ENCODE assay signal across 12 mouse cellular contexts in genomic region chr1:165344453-165344852, GRCm38 (mm10). TPM values are rescaled to one million over a fixed set of nuclear protein-coding genes. Genes with fewer than 3 reads are reported as not detected.
A peak's percentile ranks its signal among the peaks of the same experiment; 100 is the strongest.
DNase-seq lines count a peak whose midpoint lies in the region; ATAC-seq lines count a peak whose summit lies in the region.
"Had no signal": no experiment of that assay in that cellular context is flagged by ENCODE, and none has a peak within 500 bp of the region (broad histone marks: within the 10 kb centered on the region; RNA-seq: fewer than 3 reads in every experiment).

No protein-coding gene starts in this region.

- H3K4me3 ChIP-seq in midbrain, embryonic 13.5 days (replicated peaks), result no peak overlapping the region
- no peak overlapping the region for H3K4me3 ChIP-seq in midbrain, embryonic 11.5 days (ENCODE audit: low read depth, low read length)
- H3K4me3 ChIP-seq: stomach, embryonic 15.5 days had no signal

- H3K9me3 ChIP-seq in midbrain, embryonic 13.5 days, result no peaks in the 10 kb centered on the region
- no peaks in the 10 kb centered on the region for H3K9me3 ChIP-seq in midbrain, embryonic 11.5 days (ENCODE audit: control insufficient read depth, low read length)
- H3K9me3 ChIP-seq: stomach, embryonic 15.5 days had no signal

- 44% methylated on average over 4 of the region's 4 CpGs for WGBS in midbrain, embryonic 13.5 days
- WGBS in midbrain, embryonic 11.5 days, result 63% methylated on average over 4 of the region's 4 CpGs

- H3K4me1 ChIP-seq in midbrain, embryonic 13.5 days (replicated peaks), result no peaks in the 10 kb centered on the region
- H3K4me1 ChIP-seq in midbrain, embryonic 11.5 days (ENCODE audit: control insufficient read depth, insufficient read depth, low read length), result no peaks in the 10 kb centered on the region
- H3K4me1 ChIP-seq: stomach, embryonic 15.5 days had no signal

- no peaks in the 10 kb centered on the region for H3K36me3 ChIP-seq in midbrain, embryonic 13.5 days
- no peaks in the 10 kb centered on the region for H3K36me3 ChIP-seq in midbrain, embryonic 11.5 days (ENCODE audit: control insufficient read depth, insufficient read depth, low read length)
- H3K36me3 ChIP-seq: stomach, embryonic 15.5 days had no signal

- H3K27ac ChIP-seq in midbrain, embryonic 13.5 days, result no peak overlapping the region
- no peak overlapping the region for H3K27ac ChIP-seq in midbrain, embryonic 11.5 days (ENCODE audit: low read depth, low read length)
- H3K27ac ChIP-seq: stomach, embryonic 15.5 days had no signal

- peak; percentile 8 for DNase-seq in embryo, embryonic 10.5 days (ENCODE audit: low spot score)
- no peak for DNase-seq in embryo, embryonic 10 days (ENCODE audit: low spot score)
- no peak for DNase-seq in midbrain, embryonic 11.5 days (ENCODE audit: low spot score, missing footprints)
- DNase-seq in cerebellum, postnatal 10 days, result no peak
- DNase-seq in cerebellum, postnatal 4 days (ENCODE audit: low spot score in 2 of 2), result no peak
- DNase-seq in gastrocnemius, adult 8-10 months (ENCODE audit: low spot score in 2 of 2), result no peak
- DNase-seq: gastrocnemius, postnatal 25 days; lung, postnatal 4 days had no signal

- no peaks in the 10 kb centered on the region for H3K27me3 ChIP-seq in midbrain, embryonic 13.5 days
- H3K27me3 ChIP-seq in midbrain, embryonic 11.5 days (ENCODE audit: control insufficient read depth, insufficient read depth, low read length), result no peaks in the 10 kb centered on the region
- H3K27me3 ChIP-seq: stomach, embryonic 15.5 days had no signal

- peak; percentile 62 for ATAC-seq in midbrain, embryonic 13.5 days
- no peak for ATAC-seq in midbrain, embryonic 11.5 days (ENCODE audit: low FRiP score)
- ATAC-seq in hematopoietic stem cell, adult 5-6 weeks (replicated peaks in 1 of 2; ENCODE audit: insufficient read depth in 1 of 2, low FRiP score in 2 of 2, low TSS enrichment in 1 of 2, low read depth in 1 of 2, poor library complexity in 2 of 2, severe bottlenecking in 2 of 2), result peak; percentile 58 to 75
- ATAC-seq: activated CD4-positive, CD25-positive, alpha-beta regulatory T cell, adult 4 months had no signal

- H3K4me2 ChIP-seq in midbrain, embryonic 13.5 days (replicated peaks), result no peak overlapping the region
- H3K4me2 ChIP-seq in midbrain, embryonic 11.5 days, result no peak overlapping the region
- H3K4me2 ChIP-seq: stomach, embryonic 15.5 days had no signal

- H3K9ac ChIP-seq in midbrain, embryonic 13.5 days (replicated peaks), result no peak overlapping the region
- no peak overlapping the region for H3K9ac ChIP-seq in midbrain, embryonic 11.5 days (ENCODE audit: low read length)
- H3K9ac ChIP-seq: stomach, embryonic 15.5 days had no signal

RNA-seq across cellular contexts. Expression of gene Gpr161, which starts 48.9 kb away (rescaled TPM):
- polyA plus RNA-seq in midbrain, embryonic 13.5 days (2015; fragmentation: Nextera tagmentation; extraction: Ambion mirVana), result 3.9 and 4.4 TPM in 2 replicates
- 2.5 TPM in 2 replicates for polyA plus RNA-seq in midbrain, embryonic 11.5 days (2014; fragmentation: Nextera tagmentation; extraction: Ambion mirVana)
- total RNA-seq in hematopoietic stem cell, adult 5-6 weeks (2017), result 3.9 and 4.6 TPM in 2 replicates
- under 1 TPM; 0.68 to 0.96 (median 0.80) TPM for total RNA-seq in gastrocnemius, adult 8-10 months (2022)
- polyA plus RNA-seq: activated CD4-positive, CD25-positive, alpha-beta regulatory T cell, adult 4 months had no signal
